Mouse (Mus musculus) small intestine, adult 2 months (tissue): ENCODE measurements around the gene Aph1a.

Experiments used
- CTCF ChIP-seq: fragments of 200-500 bp; IDR thresholded peaks from 2 replicates; pipeline ENCODE4 v1.5.1; 2012; ENCODE audit warnings: low read depth, mild to moderate bottlenecking, control low read depth, inconsistent platforms, low read length, moderate library complexity, mixed read lengths; ENCODE audit not compliant: insufficient replicate concordance, insufficient read length; ENCODE audit errors: extremely low read depth
- POLR2A ChIP-seq: fragments of 200-500 bp; IDR thresholded peaks from 2 replicates; pipeline ENCODE4 v1.6.1; 2012; ENCODE audit warnings: low read depth, mild to moderate bottlenecking, control low read depth, inconsistent platforms, low read length, moderate library complexity

DNA sequence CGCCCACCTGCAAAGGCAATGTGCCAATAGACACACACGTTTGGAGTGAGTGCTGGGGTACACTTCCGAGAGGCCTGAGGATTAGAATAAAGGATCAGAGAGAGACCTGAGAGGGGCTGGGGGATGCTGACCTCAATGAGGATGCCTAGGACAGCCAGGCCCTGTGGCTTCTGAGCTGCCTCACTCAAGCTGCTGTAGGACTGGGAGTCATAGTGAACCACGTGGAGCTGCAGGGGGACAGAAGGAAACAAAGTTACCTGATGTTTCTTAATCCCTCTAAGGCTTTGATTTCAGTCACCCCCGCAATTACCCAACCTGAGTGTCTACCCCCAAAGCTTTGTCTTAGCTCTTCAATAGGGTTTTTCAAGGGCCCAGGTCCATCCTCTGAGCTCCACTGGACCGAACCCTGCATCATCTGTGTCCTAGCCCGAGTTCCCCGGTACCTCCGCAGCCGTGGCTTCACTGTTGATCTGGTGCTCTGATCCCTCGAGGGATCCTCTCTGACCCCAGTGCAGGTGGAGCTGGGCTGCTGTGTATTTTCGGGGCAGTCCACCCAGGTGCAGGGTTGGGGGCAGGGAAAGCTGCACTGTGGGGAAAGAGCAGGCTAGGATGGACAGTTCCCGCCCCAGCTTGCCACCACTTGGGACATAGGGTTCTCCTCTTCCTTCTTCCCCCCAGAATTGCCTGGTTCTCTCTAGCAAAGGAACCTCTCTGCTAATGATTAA is 6.2 kb downstream of the Aph1a start:
- no peak for TF ChIP-seq CTCF
- TF ChIP-seq POLR2A = no peak
